Mouse (Mus musculus): ENCODE measurements at regions not wholly inside any gene's neighbourhood (a gene's known extent, or its start where the extent isn't known, plus 50 kb on each side); places are given as distances from the start of the nearest gene placed in this dataset.

- peak; percentile 18 to 40 for DNase-seq (ENCODE audit: low spot score in 2 of 2)
Measured at GRCm38 (mm10) chr12:17992572-17992971, 301.9 kb downstream of the Hpcal1 start.

- peak in 1 of 2 experiments; percentile 2 for DNase-seq (ENCODE audit: low spot score in 2 of 2)
Measured at GRCm38 (mm10) chr12:17993368-17993767, 302.7 kb downstream of the Hpcal1 start.
